Mouse (Mus musculus) spleen, adult 2 months (tissue): ENCODE measurements around the gene Tmem130.

Experiments
- CTCF ChIP-seq: fragments of 200-500 bp; IDR thresholded peaks from 2 replicates; pipeline ENCODE4 v1.5.1; 2011; ENCODE audit warnings: mild to moderate bottlenecking, inconsistent platforms; ENCODE audit not compliant: insufficient read depth, insufficient read length, insufficient replicate concordance; ENCODE audit errors: extremely low read depth
- POLR2A ChIP-seq: fragments of 200-500 bp; IDR thresholded peaks from 2 replicates; pipeline ENCODE4 v1.6.1; 2011; ENCODE audit warnings: low read depth, low read length, inconsistent platforms

DNA sequence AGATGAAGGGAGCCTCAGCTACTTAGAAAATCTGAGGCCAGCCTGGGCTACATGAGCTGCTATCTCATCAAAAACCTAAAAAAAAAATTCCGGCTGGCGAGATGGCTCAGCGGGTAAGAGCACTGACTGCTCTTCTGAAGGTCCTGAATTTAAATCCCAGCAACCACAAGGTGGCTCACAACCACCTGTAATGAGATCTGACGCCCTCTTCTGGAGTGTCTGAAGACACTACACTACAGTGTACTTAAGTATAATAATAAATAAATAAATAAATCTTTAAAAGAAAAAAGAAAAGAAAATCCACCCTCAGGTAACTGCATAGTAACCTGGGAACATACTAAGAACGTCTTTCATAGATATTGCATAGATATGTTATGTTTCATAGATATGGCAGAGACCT, 31.8 kb upstream of the Tmem130 start:
- TF ChIP-seq CTCF (no peak), POLR2A (no peak)
